8 mouse cellular contexts compared by ENCODE assay signal in the genomic region with DNA sequence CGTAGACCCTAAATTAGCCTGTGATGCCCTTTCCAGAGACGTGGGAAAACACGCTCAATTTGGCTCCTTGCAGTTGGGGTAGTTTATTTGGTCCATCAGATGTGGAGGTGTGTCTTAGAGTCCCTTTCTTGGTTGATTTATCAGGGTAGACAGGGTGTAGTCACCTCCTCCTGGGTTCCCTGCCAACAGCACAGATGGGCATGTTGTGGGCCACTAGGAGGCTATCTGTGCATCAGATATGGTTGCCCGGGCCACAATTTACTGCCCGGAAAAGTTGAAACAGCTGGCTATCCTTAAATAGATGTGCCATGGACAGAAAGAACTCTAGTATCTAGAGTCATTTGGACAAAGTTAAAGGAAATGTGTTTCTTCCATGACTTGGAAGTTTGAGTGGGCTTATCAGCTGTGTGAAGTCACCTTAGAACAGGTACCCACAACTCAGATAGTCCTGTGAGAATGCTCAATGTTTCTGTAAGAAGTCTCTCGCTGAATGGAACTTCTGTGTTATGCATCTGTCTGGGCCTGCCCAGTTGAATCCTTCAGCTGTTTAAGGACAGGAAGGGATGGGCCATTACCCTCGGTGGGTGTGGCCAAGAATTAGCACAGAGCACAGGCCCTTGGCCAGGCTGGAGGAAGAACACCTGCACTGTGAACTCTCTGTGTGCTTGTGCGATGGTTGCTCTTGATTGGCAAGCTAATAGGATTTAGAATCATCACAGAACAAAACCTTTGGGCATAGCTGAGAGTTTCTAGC. TPM values are rescaled to one million over a fixed set of nuclear protein-coding genes. Genes with fewer than 3 reads are reported as not detected.
DNase-seq lines count a peak whose midpoint lies in the region; TF ChIP-seq lines count a peak whose summit lies in the region.

No protein-coding gene starts in this region.

- peak; percentile 81 for DNase-seq in left cerebral cortex, postnatal 4 days
- no peak for DNase-seq in left cerebral cortex, adult 11 months (ENCODE audit: low spot score)
- peak; percentile 12 for DNase-seq in brain, embryonic 14.5 days (ENCODE audit: low read depth)
- peak; percentile 49 to 69 for DNase-seq in heart, adult 9 months (ENCODE audit: low spot score in 2 of 2)
- peak; percentile 71 for DNase-seq in kidney, postnatal 14 days
- peak; percentile 13 to 72 for DNase-seq in spleen, postnatal 10 days (ENCODE audit: low spot score in 2 of 2)
- DNase-seq in layer of hippocampus, adult 9-10 months (ENCODE audit: low spot score): no peak
- no peak for DNase-seq in adrenal gland, adult 8-10 months

- intact Hi-C loops in left cerebral cortex, postnatal 4 days (cut with DNase I): loop anchor here (10.0 kb wide), 2 partner anchors 95 to 175 kb away; no protein-coding TSS in a partner anchor

- no peak for TF ChIP-seq POLR2A in brain, embryonic 14.5 days (IDR thresholded peaks at IDR 0.05; ENCODE audit: borderline replicate concordance, extremely low read depth, insufficient read depth, insufficient read length, poor library complexity, severe bottlenecking)

- TF ChIP-seq CTCF in brain, embryonic 14.5 days (IDR thresholded peaks at IDR 0.05; ENCODE audit: borderline replicate concordance, extremely low read depth, insufficient read depth, insufficient read length): no peak

RNA-seq across cellular contexts. Expression of a gene that starts 2.3 kb away (rescaled TPM):
- 1 to 10 TPM; 5.2 to 6.1 TPM for total RNA-seq in left cerebral cortex, postnatal 4 days (2021)
- polyA plus RNA-seq in brain, embryonic 14.5 days (2012; rRNA removed): 2.8 and 4.6 TPM in 2 replicates
- total RNA-seq in adrenal gland, adult 8-10 months (2022): 10 to 100 TPM; 23.3 to 30.4 (median 30.2) TPM

Comparison
In these comparisons a context has a peak if more than half of its experiments do, and no peak if none do; other contexts are left out.
1. DNase-seq: peak in left cerebral cortex, postnatal 4 days (single experiment), brain, embryonic 14.5 days (single experiment), heart, adult 9 months (2 of 2), kidney, postnatal 14 days (single experiment) and spleen, postnatal 10 days (2 of 2); none in left cerebral cortex, adult 11 months (single experiment), layer of hippocampus, adult 9-10 months (single experiment) and adrenal gland, adult 8-10 months (single experiment).